Mouse (Mus musculus) T-helper 17 cell (primary cell): ENCODE data around the gene Maml3.

ENCODE experiments used
- in situ Hi-C, 2 experiments: fragments of 300-600 bp; cut with MboI, MseI; formaldehyde crosslinking; loops; 1 replicate in 1 of 2; 2 replicates in 1 of 2; pipeline ENCODE4 v1.15.1; 2025; ENCODE audit warnings: high pct_unique_total_duplicates in 2 of 2

Maml3 gene

DNA sequence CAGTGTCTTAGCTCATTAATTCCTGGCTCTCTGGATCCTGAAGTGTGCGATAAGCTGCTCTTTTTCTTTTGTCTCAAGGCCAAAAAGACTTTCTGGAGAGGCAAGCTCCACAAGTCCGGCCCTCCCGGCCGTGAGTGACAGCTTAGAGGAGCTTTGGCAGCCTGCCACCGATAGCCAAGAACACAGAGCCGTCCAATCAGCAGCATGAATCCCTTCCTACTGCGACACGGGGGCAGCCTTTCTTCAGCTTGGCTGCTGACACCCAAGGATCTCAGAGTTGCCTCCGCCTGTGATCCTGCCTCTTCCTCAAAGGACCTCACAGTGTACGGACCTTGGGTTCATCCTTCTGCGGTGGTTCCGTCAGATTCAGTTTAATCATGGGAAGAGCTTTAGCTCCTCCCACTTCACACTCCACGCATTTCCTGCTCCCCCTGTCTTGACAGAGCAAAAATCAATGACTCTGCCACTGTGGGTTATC, 57.9 kb downstream of the Maml3 start:
- in situ Hi-C loops, result loop anchor here in 1 of 2 experiments (5.0 kb wide), 1 partner anchor 40 kb away; no protein-coding TSS in a partner anchor

DNA sequence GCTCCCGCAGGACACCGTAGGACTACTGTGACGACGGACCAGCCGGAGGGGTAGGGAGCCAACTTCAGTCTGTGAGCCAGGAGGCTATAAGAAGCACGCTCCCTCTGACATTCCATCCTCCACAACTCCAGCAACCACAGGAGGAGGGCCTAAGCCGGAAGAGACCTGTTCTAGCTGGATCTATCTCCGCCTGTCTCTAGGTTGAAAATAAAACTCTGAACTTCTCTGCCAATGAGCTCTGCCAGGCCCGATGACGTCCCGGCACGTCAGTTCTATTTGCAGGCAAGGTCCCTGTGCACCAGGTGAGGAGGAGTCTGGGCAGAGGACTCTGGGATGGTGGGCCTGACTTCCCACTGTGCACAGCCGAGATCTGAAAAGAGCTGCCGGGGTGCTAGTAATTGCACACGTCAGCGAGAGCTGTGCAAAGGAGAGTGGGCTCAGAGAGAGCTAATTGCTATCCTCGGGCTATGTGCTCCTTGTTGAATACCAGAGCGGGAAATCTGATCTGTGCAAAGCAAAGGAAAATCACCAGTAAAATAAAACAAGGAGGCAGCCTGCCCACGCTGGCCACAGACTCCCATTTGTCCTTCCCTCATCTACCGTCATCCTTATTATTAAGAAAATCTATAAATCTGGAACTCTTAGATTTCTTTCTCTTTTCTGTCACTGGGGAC, 58.7 kb downstream of the Maml3 start:
- in situ Hi-C loops, result loop anchor here in 1 of 2 experiments (5.0 kb wide), 1 partner anchor 41 kb away; no protein-coding TSS in a partner anchor

DNA sequence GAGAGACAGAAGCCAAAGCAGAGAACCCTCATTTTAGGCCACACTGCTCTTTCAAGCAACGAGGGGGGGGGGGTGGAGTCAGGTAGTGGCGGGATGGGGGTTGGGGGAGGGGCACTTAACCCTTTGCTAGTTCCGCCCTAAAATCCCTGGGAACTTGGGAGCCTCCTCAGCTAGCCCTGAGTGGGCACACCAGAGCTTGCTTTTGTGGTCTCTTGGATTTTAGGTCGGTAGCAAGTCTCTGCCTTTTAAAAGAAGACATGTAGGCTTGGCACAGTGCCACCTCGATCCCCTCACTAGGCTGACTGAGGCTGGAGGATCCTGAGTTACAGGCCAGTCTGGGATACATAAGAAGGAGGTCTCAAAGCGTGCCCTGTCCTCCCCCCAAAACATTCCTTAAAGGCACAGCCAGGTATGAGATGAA, 59.6 kb downstream of the Maml3 start:
- in situ Hi-C loops, result loop anchor here in 1 of 2 experiments (5.0 kb wide), 1 partner anchor 42 kb away; no protein-coding TSS in a partner anchor

DNA sequence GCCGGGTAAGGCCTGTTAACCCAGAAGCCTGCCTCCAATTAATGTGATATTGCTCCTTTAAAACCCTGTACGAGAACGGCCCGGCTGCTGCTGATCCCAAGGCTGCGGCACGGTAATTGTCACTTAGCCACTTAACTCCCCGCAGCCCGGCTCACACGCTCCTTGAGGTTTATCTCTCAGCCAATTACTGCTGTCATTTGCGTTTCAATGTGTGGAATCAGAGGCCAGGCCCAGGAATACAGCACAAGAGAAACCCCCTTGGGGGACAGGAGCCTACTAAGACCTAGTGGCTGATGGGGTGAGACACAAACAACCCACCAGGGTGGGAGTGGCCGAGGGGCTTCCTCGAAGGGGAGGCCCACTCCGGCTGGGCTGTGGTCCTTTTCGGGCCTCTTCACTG, 60.2 kb downstream of the Maml3 start:
- in situ Hi-C loops, result loop anchor here in 1 of 2 experiments (5.0 kb wide), 1 partner anchor 43 kb away; no protein-coding TSS in a partner anchor

DNA sequence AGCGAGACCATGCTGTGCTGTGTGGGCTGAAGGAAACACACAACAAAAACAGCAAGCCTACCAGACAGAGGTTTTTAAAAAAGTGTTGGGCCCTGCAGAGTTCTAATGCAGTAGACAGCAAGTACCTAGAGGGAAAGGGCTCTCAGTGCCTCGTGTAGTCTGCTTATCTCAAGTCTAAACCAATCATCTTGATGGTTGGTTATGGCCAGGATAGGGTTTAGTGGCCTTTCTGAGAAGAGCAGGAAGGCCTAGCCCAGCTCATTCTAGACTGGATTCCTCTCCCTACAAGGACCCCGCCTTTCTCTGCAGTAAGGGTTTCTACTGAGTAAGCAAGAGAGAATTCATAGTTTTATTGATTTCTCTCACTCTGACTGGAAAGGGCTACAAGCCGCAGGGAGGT, 61.0 kb downstream of the Maml3 start:
- in situ Hi-C loops, result no loop called here

DNA sequence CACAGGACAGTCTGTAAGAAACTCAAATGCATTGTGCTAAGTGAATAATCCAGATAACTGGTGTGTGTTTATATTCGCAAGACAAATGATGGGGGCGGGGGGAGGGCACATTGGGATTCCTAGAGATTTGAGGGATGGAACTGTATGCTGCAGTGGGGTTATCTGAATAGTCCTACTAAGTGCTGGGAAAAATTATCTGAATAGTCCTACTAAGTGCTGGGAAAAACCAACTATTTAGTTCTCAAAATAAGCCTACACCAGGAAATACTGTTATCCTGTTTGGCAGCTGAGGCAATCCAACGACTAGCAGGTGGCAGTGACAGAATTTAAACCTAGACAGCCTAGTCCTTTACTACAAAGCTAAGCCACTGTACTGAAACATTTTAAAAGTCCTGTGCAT, 62.2 kb downstream of the Maml3 start:
- in situ Hi-C loops, result no loop called here

DNA sequence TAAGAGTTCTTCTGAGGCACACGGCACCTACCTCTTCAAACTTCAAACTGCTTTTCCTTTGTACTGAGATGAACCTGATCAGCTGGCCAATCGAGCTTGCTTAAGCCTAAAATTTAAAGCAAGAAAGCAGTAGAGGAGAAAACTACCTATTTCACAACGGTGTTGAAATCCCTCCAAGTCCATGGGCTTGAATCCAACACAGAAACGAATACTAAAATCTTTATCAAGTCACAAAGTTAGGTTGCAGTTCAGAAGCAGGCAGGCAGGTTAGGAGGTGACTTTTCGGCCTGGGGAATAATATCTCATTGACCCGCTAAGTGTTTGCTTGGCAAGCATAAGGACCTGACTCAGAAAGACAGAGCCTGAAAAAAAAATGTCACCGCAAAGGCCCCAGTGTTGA, 64.9 kb downstream of the Maml3 start:
- in situ Hi-C loops, result no loop called here

DNA sequence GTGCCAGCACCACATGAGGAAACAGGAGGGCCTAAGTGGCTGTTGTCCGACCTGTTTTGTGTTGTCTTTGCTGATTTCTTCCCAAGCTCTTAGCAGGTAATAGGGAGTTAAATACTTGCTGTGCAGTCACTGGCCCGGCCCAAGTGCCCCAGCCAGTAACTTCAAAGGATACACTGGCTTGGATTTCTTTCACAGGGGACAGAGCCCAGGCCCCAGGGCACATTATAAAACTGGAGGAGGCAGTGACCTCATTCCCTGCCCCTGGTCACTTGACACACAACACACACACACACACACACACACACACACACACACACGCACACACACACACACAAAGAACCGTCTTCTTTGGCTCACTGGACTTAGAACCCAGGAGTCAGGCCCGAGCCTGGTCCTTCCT, 67.6 kb downstream of the Maml3 start:
- in situ Hi-C loops, result no loop called here

DNA sequence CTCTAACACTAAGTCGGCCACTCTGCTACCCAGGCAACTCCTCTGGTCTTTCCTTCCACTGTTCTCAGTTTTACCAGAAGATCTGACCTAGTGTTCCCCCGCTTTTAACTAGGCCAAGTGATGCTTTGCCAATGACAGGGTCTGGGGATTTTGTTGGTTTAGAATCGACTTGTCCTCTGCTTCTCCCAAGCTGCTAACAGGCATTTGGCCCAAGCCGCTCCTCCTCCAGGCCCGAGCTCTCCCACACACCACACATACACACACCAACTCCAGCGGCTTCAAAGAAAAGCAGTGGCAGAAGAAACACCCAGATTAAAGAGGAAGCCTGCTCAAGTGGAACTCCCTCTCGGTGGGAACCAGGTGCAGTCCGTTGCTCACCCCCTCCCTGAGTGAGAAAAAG, 69.5 kb downstream of the Maml3 start:
- in situ Hi-C loops, result no loop called here

DNA sequence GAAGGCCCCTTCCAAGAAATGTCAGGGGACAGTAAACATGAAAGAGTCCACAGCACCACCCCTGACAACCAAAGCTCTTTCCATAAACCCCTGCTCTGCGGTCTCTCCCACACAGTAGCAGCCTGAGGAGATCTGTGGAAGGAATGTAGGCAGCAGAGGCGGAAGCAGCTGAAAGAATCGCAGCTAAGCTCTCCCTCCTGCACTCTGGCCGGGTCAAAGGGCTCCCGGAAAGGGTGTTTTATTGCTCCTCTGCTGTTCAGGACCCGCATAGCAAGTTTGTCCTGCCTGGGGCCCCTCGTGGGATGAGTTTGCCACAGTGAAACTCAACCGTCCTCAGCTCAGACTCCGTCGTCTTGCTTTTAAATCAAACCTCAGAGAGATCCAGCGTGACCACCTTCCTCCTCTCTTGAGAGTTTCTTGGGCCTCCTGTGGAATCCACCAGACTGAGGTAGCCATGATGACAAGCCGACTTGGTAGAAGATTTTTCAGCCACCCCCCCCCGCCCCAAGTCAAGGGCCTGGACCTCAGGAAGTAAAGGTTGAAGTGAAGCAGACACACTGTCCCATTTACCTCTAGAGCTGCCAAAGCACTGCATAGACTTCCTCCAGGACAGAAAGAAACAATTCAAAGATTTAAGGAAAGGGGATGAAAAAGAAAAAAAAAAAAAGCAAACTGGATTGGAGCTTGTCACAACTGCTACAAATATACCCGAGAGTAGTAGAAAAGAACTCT, 70.9 kb downstream of the Maml3 start:
- in situ Hi-C loops, result loop anchor here in 1 of 2 experiments (5.0 kb wide), 1 partner anchor 63 kb away; no protein-coding TSS in a partner anchor

DNA sequence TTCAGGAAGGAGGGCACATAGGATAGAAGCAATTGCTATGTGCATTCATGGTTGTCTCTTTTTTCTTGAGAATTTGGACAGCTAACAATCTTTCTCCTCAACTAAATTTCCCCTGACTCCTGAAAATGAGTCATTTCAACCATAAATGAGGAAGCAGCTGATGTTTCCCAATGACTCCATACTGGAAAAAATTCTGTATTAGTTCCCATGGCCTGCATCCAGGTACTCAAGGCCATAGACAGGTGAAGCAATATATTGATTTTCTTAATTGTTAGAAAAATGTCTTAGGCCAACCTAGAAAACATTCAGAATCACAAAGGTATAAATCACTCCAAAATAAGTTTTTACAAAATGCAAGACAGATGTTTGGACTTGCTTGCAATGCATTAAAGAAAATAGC, 73.5 kb downstream of the Maml3 start:
- in situ Hi-C loops, result loop anchor here in 1 of 2 experiments (5.0 kb wide), 1 partner anchor 66 kb away; no protein-coding TSS in a partner anchor

DNA sequence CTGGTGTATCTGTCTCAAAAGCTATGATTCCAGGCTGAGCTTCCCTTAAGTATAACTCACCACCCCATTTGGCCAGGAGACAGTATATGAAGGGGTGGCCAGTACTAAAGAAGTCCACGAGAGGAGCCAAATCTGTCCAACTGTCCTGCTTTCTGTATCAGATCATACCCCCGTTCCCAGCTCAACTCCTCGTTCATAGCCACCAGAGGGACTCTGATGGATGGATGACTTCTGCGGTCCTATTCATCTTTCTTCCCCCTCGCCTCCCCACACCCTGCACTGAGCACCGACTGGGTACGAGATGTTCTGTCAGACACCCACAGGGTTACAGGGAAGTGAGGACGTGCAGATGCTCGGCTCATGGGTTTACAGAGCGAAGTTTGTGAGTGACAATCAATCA, 74.8 kb downstream of the Maml3 start:
- in situ Hi-C loops, result loop anchor here in 1 of 2 experiments (5.0 kb wide), 1 partner anchor 67 kb away; no protein-coding TSS in a partner anchor

DNA sequence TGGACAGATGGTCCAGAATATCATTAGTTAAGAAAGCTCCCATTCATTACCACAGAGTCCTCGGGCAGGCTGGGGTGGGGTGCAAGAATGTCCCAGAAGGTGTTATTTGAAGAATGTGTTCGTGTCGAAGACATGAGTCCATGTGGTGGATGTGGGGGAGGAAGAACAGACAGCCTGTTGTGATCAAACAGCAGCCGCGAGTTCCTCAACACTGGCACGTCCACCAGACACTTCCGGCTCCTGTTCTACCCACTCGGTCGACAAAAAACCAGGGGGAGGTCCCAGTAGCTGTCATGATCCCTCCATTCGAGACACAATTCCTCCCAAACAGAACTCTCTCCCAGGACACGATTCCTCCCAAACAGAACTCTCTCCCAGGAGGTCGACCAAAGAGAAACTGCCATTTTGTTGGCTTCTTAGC, 75.2 kb downstream of the Maml3 start:
- in situ Hi-C loops, result loop anchor here in 1 of 2 experiments (5.0 kb wide), 1 partner anchor 68 kb away; no protein-coding TSS in a partner anchor

DNA sequence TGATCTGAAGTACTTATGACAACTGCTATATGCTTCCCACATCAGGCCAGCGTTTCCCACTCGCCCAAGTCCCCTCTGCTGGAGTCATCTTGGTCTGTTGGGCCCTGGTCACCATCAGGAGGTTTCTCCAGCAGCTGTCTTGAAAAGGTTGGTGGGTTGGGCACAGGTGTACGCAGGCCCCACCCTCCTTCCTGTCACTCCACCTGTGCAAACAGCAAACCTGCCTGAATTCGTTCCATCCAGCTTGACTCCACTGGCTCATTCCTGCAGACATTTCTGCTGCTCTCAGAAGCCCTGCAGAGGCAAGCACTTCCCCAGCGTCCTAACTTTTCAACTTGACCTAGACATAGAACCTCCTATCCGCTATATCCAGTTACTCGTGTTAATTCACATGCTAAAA, 76.9 kb downstream of the Maml3 start:
- in situ Hi-C loops, result no loop called here

DNA sequence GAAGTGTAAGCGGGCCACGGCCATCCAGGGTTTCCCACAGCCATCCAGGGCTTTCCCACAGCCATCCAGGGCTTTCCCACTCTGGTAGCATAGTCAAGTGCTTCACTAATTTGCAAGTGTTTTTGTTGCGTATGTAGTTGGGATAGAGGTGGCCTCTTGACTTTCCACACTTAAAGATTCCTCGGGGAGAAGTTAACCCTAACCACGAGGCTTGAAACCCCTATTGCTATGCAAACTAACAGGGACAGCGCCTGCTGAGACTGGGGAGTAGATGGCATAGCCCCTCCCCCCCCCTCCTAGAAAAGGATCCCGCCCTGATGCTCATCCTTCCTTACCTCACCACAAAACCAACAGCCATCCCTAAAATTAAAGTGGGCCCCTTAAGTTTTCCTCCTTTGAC, 82.4 kb downstream of the Maml3 start:
- in situ Hi-C loops, result loop anchor here in 1 of 2 experiments (5.0 kb wide), 1 partner anchor 160 kb away; no protein-coding TSS in a partner anchor

DNA sequence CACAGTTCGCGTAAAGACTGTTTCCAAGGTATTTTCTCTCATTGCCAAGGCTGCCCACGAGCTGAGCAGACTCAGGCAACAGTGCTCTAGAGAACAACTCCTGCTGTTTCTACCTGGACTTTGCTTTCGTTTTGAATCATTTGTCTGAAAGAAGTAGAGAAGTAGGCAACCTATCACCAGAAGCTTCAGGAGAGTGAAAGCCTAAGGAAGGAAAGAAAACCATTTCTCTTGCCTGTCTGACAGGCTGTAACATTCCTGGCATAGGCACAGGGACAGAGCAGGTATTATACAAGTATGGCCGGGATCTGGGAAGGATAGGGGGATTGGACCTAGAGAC, 86.8 kb downstream of the Maml3 start:
- in situ Hi-C loops, result no loop called here

DNA sequence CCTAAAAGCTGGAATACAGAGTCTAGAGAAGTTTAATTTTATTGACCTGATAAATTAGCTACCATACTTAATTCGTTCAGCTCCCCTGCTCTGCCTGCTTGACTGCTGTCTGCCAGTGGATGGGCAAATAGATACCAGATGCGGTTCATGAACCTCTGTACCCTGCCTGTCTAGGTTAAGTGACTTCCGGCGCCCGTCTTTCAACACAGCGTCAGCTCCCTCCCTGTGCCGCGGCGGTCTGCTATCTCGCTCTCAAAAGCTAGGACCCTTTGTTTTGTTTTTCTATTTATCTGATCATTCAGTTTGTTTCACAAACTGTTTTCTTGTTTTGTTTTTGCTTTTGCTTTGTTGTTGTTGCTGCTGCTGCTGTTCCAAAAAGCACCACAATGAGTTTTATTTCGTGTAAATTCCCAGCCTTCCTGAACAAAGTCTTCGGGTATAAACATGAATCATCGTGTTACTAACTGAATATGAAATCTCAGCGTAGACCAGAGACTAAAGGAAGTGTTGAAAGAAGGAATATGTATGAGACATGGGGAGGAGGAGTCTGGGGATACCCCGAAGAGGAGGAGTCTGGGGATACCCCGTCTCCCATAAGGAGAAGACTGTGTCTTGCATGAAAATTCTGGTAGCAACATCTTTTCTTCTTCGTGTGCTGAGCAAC, 87.3 kb downstream of the Maml3 start:
- in situ Hi-C loops, result no loop called here

DNA sequence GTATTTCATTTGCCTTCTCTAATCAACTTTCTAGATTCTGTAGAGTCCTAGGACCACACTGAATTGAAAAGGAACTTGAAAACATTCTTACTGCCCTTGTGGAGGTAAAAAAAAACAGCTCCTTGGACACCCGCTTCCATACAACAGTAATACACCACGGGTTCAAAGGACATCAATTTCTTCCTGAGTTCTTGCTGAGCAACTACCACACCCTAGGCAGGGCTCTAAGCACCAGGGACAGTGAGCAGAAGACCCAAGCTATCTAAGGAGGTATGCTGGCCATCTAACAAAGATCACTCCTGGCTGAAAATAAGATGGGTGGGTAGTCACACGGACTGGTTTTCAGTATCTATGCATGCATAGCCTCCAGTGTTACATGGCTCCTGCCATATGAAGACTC, 88.7 kb downstream of the Maml3 start:
- in situ Hi-C loops, result no loop called here

DNA sequence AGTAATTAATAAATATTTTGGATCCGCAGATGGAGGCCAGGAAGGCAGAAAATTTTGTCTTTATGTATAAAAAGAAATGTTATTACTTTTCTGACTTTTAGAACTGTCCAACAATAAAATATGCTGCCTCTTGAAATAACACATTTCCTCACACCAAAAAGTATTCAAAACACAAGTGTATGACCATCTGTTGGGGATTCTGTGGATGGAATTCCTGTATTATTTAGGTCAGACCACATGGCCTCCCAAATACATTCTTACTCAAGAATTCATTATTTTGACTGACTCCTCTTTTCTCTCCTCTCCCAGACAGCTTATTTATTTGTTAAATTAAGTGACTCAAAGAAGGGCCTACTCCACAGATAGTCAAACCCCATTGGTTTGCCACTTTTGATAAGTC, 89.3 kb downstream of the Maml3 start:
- in situ Hi-C loops, result no loop called here

DNA sequence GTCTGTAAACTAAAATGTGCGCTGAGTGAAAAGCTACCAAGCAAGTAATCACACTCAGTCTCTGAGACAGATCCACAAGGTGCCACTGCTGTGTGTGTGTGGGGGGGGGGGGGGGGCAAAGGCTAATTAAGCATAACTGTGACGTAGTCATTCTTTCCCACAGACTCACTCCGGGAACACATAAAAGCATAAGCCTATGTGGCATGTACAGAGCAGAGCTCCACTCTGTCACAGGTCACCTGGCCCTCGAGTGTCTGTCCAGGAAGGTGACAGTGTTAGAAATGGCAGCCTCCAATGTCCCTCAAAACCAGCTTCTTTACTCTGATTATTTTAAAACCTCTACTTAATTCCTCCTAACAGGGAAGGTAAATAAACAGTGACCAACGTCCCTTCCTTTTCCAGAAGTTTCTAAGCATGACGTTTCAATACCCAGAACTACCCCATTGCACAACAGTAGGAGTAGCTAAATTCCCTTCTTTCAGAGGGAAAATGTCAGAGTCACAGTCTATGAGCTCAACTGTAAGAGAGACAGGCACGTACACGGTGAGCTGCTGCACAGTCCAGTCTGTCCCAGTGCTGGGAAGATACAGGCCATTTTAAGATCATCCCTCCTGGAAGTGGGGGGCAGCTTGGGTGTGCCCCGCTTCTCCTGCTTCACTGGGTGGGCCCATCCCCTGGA, 93.7 kb downstream of the Maml3 start:
- in situ Hi-C loops, result no loop called here

DNA sequence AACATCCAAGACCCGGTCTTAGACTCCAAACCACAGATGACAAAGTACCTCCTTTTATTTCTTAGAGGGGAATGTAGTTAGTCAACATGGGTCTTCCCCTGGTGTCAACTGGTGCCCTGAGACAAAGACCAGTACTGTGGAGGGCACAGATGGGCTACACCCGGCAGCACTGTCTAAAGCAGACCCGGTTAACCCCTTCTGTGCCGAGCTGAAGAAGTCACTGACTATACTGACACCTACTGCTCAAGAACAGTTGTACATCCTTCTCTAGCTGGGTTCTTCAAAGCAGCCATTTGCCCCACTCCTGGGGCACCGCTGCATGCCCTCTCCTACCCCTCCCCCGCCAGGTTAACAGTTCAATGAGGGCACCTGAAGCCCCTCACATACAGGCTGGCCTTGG, 95.6 kb downstream of the Maml3 start:
- in situ Hi-C loops, result no loop called here
